Mouse (Mus musculus) brain, adult 2 months (tissue): ENCODE results near the gene Auts2.

Experiments
- DNase-seq: peaks from one replicate; pipeline ENCODE4 v3.0.0; 2011; ENCODE audit warnings: low read depth, low spot score

Gene Auts2

DNA sequence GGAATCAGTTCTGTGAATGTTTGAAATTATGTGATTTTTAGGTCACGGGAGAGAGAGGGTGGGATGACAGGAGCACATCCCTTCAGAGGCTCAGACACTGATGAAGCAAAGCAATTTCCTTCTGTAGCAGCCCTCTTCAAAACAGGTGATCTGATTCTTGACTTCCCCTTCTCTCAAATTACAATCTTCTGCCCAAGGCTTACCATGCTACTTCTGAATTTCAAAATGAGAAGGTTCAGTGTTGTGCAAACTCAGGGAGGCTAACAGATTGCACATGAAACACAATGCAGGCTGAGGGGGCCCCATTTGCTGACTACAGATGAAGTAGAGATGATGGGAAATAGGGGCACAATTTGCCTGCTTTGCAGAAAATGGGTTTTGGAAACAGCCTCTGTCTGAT, 278.1 kb downstream of the Auts2 start:
- no peak for DNase-seq

DNA sequence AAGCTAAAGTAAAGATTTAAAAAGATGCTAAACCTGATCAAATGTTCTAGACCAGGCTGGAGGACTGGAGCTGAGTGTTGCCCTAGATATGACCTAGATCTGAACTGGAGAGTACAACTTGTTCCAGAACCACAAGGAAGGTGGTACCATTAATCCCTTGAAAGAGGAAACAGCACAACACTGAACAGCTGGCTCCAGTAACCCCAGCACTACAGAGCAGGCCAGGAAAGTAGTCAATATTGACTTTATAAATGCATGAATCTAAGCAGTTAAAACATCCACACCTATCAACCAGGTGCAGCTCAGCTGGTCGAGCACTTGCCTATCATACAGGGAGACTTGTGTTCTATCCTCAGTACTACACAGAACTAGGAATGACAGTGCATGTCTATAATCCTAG, 281.4 kb downstream of the Auts2 start:
- DNase-seq: no peak

DNA sequence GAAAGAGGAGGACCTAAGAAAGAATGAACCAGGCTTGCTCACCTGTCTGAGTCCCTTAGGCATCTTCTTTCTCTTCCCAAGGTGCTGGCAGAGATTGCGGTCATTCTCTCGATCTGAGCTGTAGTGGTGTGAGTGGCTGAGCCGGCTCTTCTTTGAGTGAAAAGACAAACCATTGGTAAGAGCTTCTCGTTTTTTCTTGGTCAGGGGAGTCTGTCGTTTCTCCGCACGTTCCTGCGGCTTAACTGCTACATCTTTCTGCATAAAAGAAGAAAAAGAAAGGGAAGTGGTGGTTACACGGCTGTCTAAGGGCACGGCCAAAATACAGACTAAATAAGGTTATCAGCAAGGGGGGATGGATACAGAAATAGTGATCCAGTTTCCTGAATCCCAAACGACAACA, 284.3 kb downstream of the Auts2 start:
- no peak for DNase-seq

GRCm38 (mm10) chr5:132255579-132255978, 287.6 kb downstream of the Auts2 start:
- DNase-seq: no peak

DNA sequence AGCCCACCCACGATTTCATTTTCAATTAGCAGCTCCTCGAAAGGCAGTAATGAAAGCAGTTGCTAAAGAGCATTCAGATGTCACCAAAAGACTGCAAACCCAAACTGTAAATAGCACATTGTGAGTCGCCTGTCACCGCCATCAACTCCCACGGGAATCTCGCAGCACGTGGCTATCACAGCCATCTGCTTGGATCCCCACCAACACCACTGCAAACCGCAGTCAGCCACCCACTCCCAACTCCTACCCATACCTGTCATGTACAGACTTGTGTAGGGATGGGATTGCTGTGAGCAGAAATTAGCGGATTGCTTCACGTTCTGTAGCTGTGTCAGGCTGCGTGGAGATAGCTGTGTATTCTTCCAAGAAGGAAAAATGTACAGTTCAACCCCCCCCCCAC, 293.6 kb downstream of the Auts2 start:
- DNase-seq: peak; percentile 93

DNA sequence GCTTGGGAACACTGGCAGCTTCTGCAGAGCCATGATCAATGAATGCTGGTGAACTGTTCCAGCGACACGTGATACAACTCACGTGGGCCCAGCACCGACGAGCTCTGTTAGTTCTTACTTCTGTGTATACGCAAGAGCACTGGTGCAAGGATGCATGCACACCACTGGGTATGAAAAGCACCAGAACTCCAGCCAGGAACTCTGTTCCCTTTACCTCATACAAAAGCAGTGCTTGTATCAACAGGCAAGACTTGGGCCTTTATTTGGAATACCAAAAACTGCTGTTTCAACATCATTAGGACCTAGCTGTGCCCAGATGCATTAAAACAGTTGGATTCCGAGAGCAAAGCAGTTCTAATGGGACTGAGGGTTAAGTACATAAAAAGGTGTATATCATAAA, 295.1 kb downstream of the Auts2 start:
- DNase-seq: peak; percentile 39

GRCm38 (mm10) chr5:132235460-132235859, 307.7 kb downstream of the Auts2 start:
- no peak for DNase-seq

GRCm38 (mm10) chr5:132234471-132234870, 308.7 kb downstream of the Auts2 start:
- no peak for DNase-seq

DNA sequence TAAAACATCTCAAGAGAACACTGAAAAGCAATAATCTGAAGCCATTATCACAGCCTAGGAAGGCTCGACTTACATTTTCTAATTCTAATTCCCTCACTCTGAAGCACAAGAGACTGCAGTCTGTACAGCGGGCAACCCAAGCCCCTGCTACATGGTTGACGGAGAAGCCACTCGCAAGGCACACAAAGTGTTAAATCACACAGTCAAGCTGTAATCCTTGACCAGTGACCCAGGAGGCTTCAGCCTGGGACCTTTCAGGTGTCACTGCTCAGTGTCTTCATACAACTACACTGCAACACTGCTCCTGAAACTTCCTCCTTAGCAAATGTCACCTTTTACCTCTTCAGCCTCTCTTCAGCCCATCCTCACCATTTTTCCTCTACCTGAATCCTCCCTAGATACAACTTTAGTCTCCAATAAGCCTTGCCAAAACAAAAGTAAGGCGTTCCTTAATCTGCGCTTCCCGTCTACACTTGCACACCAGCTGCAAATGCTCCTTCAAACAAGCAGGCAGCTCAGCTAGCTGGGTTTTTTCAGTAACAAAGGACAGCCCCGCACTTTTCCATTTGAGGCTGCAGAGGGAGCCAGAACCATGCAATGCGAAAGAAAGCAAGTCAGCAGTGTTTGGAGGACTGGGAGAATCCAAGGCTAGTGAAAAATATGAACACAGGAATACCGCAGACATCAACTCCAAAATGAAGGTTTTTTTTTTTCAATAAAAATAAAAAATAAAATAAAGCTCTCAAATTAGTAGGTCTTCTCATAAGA, 311.7 kb downstream of the Auts2 start:
- peak; percentile 89 for DNase-seq

DNA sequence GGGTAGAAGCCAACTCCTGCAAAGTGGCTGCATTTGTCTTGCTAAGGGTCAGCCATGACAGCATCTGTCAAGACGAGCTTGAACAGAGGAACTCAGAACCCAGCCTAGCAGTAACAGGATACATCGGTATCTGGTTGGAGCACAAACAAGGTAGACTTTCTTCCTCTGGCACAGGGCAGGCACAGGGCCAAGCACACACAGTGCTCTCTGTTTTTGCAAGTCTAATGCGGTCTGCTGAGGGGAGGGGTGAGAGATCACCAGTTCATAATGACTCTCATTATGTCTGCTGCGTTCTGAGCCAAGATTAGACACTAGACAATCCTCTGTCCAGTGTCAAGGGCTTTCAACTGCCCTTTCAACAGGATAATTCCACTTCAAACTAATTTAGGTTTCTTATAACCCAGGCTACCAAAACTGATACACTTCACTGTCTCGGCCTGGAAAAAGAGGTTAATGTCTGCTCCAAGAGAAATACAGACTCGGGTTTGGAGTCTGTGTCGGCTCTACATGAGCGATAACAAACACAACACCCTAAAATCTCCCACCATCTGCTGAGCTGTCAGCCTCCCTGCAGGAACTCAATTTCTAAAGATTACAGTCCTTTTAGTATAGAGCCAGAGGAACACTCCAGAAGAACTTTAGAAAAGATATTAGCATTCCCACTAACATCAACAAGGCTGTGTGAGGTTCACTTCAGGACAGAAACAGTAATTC, 313.3 kb downstream of the Auts2 start:
- peak; percentile 93 for DNase-seq

DNA sequence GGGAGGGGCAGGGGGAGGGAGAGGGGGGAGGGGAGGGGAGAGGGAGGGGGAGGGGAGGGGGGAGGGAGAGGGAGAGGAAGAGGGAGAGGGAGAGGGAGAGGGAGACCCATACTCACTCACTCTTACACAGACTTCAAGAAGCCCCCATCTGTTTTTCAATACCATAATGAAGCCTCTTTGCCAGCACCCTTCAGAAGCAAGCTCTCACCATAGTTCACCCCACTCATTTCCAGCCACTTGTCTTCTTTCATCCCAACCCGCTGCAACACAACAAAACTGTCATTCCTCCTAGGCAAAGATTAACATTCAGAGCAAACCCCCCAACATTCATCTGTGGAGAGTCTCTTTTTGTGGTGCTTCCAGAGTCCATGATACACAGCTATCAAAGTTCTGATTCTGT, 314.1 kb downstream of the Auts2 start:
- no peak for DNase-seq

DNA sequence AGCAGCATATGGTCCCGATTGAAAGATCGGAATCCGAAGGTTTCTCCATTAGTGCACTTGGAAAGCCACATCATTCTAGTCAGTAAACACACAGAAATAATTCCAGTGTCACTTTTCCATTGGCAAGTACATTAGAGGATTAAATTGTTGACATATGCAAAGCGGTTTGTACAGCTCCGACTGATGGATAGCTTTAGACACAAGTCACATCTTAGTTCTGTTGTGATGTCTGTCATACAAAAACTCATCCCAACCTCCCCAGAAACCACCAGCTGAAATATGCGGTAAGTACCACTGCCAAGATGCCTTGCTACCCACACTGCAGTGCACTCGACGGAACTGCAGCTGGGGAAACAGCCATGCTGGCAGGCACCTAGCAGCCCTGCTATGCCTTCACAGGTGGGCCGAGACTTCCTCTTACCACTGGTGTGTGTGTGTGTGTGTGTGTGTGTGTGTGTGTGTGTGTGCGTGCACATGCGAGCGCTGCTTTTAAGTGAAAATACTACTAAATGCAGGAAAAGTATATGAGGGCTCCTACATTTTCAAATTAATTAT, 322.7 kb downstream of the Auts2 start:
- no peak for DNase-seq

GRCm38 (mm10) chr5:132216143-132216542, 327.0 kb downstream of the Auts2 start:
- no peak for DNase-seq

DNA sequence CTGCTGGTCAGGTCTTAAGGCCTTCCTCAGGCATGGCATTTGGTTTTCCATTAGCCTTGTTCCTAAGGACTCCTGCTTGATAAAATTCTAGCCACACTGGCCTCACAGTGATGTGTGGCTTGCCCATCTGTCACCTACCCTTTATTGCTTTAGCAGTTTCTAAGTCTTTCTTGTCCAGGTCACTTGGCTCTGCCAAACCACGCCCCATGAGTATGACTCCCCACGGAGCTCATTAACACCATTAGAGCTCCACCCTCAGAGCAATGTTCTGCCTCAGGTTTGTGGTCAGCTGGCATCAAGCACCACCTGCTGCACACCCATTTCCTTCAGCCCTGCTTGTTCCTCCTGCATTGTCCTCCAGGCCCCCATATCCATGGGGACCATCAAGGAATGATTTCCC, 330.7 kb downstream of the Auts2 start:
- DNase-seq: peak; percentile 79

GRCm38 (mm10) chr5:132209694-132210093, 333.4 kb downstream of the Auts2 start:
- peak; percentile 39 for DNase-seq

- peak; percentile 59 for DNase-seq
Measured at GRCm38 (mm10) chr5:132206220-132206619, 336.9 kb downstream of the Auts2 start.

DNA sequence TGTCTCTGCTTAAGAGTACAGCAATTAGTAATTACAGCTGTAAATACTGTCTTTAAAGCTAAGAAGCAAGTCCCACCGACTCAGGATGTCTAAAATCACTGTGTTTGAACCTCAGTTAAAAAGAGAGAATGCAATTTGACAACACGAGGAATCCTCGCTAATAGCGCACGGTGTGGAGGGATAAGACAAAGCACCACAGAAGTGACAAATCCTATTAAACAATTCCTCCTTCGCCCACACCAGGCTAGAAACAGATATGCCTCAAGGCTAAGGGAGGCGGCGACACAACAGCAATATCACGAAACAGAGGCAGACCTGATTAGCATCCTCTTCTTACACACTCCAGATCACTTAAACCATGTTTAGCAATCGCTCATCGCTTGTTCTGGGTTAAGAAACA, 339.3 kb downstream of the Auts2 start:
- no peak for DNase-seq

GRCm38 (mm10) chr5:132201077-132201645, 342.0 kb downstream of the Auts2 start:
- peak; percentile 67 for DNase-seq

- DNase-seq: peak; percentile 65
Measured at GRCm38 (mm10) chr5:132200595-132200994, 342.5 kb downstream of the Auts2 start.

- DNase-seq: peak; percentile 56
Measured at GRCm38 (mm10) chr5:132195048-132195533, 348.1 kb downstream of the Auts2 start.

- no peak for DNase-seq
Measured at GRCm38 (mm10) chr5:132190190-132190589, 353.0 kb downstream of the Auts2 start.

DNA sequence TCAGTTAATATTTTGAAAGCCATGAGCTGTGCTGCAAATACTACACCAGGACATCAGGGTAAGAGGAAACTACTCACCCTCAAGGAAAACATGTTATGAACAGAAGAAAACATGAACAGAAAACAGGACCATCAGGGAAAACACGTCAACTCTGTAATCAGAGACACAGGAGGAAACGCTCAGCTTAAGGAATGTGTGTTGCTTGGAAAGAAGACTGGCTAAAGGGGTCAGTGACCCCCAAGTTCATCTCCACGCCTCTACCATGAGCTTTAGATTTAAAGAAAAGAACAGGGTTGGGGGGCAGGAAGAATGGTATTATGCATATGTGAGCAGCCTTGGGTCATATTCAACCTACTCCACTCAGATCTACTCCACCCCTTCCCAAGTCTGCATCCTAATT, 356.5 kb downstream of the Auts2 start:
- no peak for DNase-seq
